Mouse (Mus musculus): ENCODE results near the gene Traf1. TPM values are rescaled to one million over a fixed set of nuclear protein-coding genes. Genes with fewer than 3 reads are reported as not detected.

Traf1 gene
- polyA plus RNA-seq, 1 experiment from 2014 or later: 1.8 TPM

GRCm38 (mm10) chr2:34895503-34896113, 66.0 kb downstream of the Traf1 start:
- Histone ChIP-seq H3K27ac (no peak overlapping the region), H3K4me1 (no peaks in the 10 kb centered on the region), H3K4me2 (replicated peaks) (no peak overlapping the region), H3K27me3 (no peaks in the 10 kb centered on the region), H3K9me3 (no peaks in the 10 kb centered on the region), H3K9ac (no peak overlapping the region), H3K4me3 (no peak overlapping the region), H3K36me3 (no peaks in the 10 kb centered on the region)
- WGBS: 78% methylated on average over 19 of the region's 19 CpGs
- no peak for ATAC-seq (ENCODE audit: insufficient number of reproducible peaks, insufficient read depth, low FRiP score, low TSS enrichment)

- Histone ChIP-seq H3K4me3 (no peak overlapping the region), H3K27ac (no peak overlapping the region), H3K36me3 (no peaks in the 10 kb centered on the region), H3K27me3 (no peaks in the 10 kb centered on the region), H3K4me2 (replicated peaks) (no peak overlapping the region), H3K9ac (no peak overlapping the region), H3K9me3 (no peaks in the 10 kb centered on the region), H3K4me1 (no peaks in the 10 kb centered on the region)
- 71% methylated on average over 5 of the region's 5 CpGs for WGBS
- ATAC-seq (ENCODE audit: insufficient number of reproducible peaks, insufficient read depth, low FRiP score, low TSS enrichment): no peak
Observed at GRCm38 (mm10) chr2:34893950-34894349, 67.6 kb downstream of the Traf1 start.

Other genes with a start within 250 kb of the Traf1 start
- 97.6 and 108 TPM in 2 replicates for gene Gapvd1, start 206.5 kb downstream of the Traf1 start, polyA plus RNA-seq (2016; fragmentation: Nextera tagmentation; extraction: Ambion mirVana)
- gene Hspa5, start 189.8 kb downstream of the Traf1 start, polyA plus RNA-seq (2016; fragmentation: Nextera tagmentation; extraction: Ambion mirVana): 874 and 888 TPM in 2 replicates
- gene Rabepk, start 161.9 kb downstream of the Traf1 start, polyA plus RNA-seq (2016; fragmentation: Nextera tagmentation; extraction: Ambion mirVana): 31.0 and 33.7 TPM in 2 replicates
- 93.8 and 94.2 TPM in 2 replicates for gene Fbxw2, start 135.5 kb downstream of the Traf1 start, polyA plus RNA-seq (2016; fragmentation: Nextera tagmentation; extraction: Ambion mirVana)
- 0.13 TPM in 1 of 2 replicates, not detected in the other for gene Gm34653, start 128.8 kb downstream of the Traf1 start, polyA plus RNA-seq (2016; fragmentation: Nextera tagmentation; extraction: Ambion mirVana)
- not detected in 2 replicates for gene Cutal, start 87.4 kb downstream of the Traf1 start, polyA plus RNA-seq (2016; fragmentation: Nextera tagmentation; extraction: Ambion mirVana)
- gene Psmd5, start 86.8 kb downstream of the Traf1 start, polyA plus RNA-seq (2016; fragmentation: Nextera tagmentation; extraction: Ambion mirVana): 99.5 TPM in 2 replicates
- 1.7 and 2.3 TPM in 2 replicates for gene Phf19, start 47.7 kb downstream of the Traf1 start, polyA plus RNA-seq (2016; fragmentation: Nextera tagmentation; extraction: Ambion mirVana)
- gene Hc, start 99.7 kb upstream of the Traf1 start, polyA plus RNA-seq (2016; fragmentation: Nextera tagmentation; extraction: Ambion mirVana): 0.10 and 0.25 TPM in 2 replicates
- gene AI182371, start 139.8 kb upstream of the Traf1 start, polyA plus RNA-seq (2016; fragmentation: Nextera tagmentation; extraction: Ambion mirVana): 0.19 and 0.55 TPM in 2 replicates
- gene Cntrl, start 147.7 kb upstream of the Traf1 start, polyA plus RNA-seq (2016; fragmentation: Nextera tagmentation; extraction: Ambion mirVana): 28.7 and 31.2 TPM in 2 replicates
- 317 and 329 TPM in 2 replicates for gene Rab14, start 239.3 kb upstream of the Traf1 start, polyA plus RNA-seq (2016; fragmentation: Nextera tagmentation; extraction: Ambion mirVana)

All from embryonic facial prominence, embryonic 12.5 days (tissue).